Mouse (Mus musculus) bone marrow, adult 2 months (tissue): ENCODE data around the gene Ccdc9b. TPM values are rescaled to one million over a fixed set of nuclear protein-coding genes. Genes with fewer than 3 reads are reported as not detected.

Experiments used
- H3K27ac ChIP-seq: fragments of 200-500 bp; 2 replicates; pipeline ENCODE4 v1.5.1; 2012; ENCODE audit warnings: low read depth, mild to moderate bottlenecking, control low read depth, inconsistent platforms, low read length; ENCODE audit not compliant: control insufficient read depth, poor library complexity, insufficient read depth
- H3K4me1 ChIP-seq: fragments of 200-500 bp; 2 replicates; pipeline ENCODE4 v1.6.1; 2011; ENCODE audit warnings: low read length; ENCODE audit not compliant: control insufficient read depth, insufficient read depth
- H3K4me3 ChIP-seq: fragments of 200-500 bp; replicated peaks from 2 replicates; pipeline ENCODE3; 2011; ENCODE audit warnings: mild to moderate bottlenecking, low read depth, low read length, control low read depth; ENCODE audit not compliant: control insufficient read depth
- CTCF ChIP-seq: fragments of 200-500 bp; IDR thresholded peaks from 2 replicates; pipeline ENCODE4 v1.5.1; 2011; ENCODE audit warnings: low read length, control low read depth; ENCODE audit not compliant: control insufficient read depth, insufficient read depth
- POLR2A ChIP-seq: fragments of 200-500 bp; IDR thresholded peaks from 2 replicates; pipeline ENCODE4 v1.6.1; 2011; ENCODE audit warnings: low read depth, mild to moderate bottlenecking, control low read depth, low read length, borderline replicate concordance; ENCODE audit not compliant: control insufficient read depth
- WGBS: fragments of 180-500 bp; shearing (Covaris S2); methylation state at CpG from one replicate; pipeline ENCODE4 v1.1.7; 2018; 5-methylcytosine and 5-hydroxymethylcytosine counted together
- polyA plus RNA-seq: library from polyadenylated mRNA; stranded (reverse); fragments of >200 nt; gene quantifications from 2 replicates; pipeline ENCODE4 v1.2.4, GENCODE M21; 2011; ENCODE audit warnings: low replicate concordance; ENCODE audit not compliant: missing spikeins, insufficient read depth, insufficient read length

Ccdc9b gene
- polyA plus RNA-seq, 1 experiment: 3.5 TPM

DNA sequence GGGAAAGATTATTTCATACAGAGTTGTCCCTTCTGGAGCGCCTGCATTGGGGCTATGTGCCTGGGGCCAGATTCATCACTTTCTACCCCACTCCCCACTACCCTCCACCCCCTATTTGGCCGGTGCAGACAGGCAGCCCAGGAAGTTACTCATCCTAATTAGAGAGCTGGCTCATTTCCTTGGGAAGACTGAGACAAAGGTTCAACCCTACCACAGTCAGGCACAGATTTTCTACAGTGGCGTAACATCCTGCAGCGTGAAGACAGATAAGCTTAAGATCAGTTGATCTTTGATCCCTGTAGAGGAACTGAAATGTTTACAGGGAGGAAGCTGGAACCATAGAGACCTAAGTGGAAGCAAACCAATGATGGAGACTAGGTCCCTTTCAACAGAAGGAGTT is 19.8 kb upstream of the Ccdc9b start:
- WGBS: 32% methylated on average over 4 of the region's 4 CpGs
- TF ChIP-seq POLR2A (no peak), CTCF (no peak)
- H3K4me3 ChIP-seq: no peak overlapping the region

DNA sequence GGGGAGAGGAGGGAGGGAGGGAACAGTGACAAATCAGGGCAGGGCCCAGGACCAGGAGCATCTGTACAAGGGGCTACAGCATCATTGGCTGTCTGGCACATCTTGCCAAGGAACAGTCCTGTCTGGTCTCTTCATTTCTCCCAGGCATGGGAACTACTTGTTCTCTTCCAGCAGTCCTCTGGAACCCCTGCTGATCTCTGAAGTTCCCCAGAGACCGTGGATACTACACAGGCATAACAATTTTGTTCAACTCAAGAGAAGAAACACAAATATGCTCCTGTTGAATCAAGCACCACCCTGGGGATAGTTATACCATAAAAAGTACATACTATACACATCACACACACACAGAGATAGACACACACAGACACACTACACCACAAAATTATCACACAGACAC is 18.7 kb upstream of the Ccdc9b start:
- no peaks in the 10 kb centered on the region; the same call in 1 of the 2 replicates for H3K4me1 ChIP-seq
- no peak overlapping the region for H3K4me3 ChIP-seq
- no peak overlapping the region for H3K27ac ChIP-seq
- TF ChIP-seq CTCF (no peak), POLR2A (no peak)
- 52% methylated on average over 1 of the region's 1 CpGs for WGBS

More for the DNA sequence above, 19.8 kb upstream of the Ccdc9b start:
- Histone ChIP-seq H3K27ac (no peak overlapping the region), H3K4me1 (no peaks in the 10 kb centered on the region; the same call in 1 of the 2 replicates)

DNA sequence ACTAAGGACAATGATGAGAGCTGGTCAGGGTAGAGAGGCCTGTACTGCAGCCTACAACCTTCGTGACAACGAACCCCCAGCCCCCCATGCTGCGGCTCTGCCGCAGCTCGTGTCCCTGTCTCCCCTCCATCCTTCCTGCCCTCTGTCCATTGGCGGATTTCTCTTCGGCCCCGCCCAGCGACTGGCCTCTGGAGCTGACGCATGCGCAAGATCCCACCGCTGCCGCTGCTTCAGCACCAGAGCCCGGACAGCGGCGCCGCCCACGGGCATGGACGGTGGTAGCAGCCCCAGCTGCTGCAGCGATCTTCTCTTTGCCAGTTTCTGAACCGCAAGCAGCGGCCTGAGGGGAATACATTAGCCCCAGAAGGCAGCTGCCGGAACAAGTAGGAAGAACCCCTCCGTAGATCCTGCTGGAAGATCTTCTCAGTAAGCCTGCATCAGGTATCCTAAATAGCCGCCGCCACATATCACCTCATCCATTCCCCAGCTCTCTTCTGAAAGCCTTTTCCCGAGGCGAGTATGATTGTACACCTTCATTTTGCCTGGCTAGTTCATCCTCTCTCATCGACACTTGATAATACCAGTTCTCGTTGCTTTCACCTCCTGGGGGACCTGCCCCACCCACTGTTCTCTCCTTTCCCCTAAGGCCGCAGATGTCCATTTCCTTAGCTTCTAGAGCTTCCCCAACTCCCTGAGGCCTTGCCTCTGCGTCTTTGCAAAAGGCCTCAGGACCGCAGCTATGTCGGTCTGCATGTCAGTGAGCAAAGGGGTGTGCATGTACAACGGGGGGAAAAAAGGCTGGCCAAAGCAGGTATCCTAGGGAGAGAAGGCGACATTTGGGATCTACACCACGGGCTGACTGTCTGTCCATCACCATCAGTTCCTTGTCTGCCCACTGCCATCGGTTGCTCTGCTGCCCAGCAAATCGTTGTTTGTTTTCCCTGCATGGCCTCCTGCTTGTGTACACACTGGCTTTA is 17.3 kb upstream of the Ccdc9b start, which contains the start of gene Disp2:
Gene Disp2 (plus strand): TSS at position 216 of the 977 bp plus-strand sequence.
- no peak within 1 kb of the TSS; the same call in 1 of the 2 replicates for H3K27ac ChIP-seq
- no peaks in the 10 kb centered on the region; the same call in 1 of the 2 replicates for H3K4me1 ChIP-seq
- no peak; the same call in 1 of the 2 replicates for TF ChIP-seq POLR2A
- TF ChIP-seq CTCF: no peak
- H3K4me3 ChIP-seq: no peak within 1 kb of the TSS
- 15% methylated on average over 39 of the region's 39 CpGs for WGBS

- Histone ChIP-seq H3K4me3 (no peak overlapping the region), H3K4me1 (no peaks in the 10 kb centered on the region; the same call in 1 of the 2 replicates), H3K27ac (no peak overlapping the region)
- no peak for TF ChIP-seq CTCF
- TF ChIP-seq POLR2A: no peak
- 32% methylated on average over 10 of the region's 10 CpGs for WGBS
These were observed 16.6 kb upstream of the Ccdc9b start for GRCm38 (mm10) chr2:118779065-118779464.

GRCm38 (mm10) chr2:118778418-118778817 is 16.0 kb upstream of the Ccdc9b start:
- Histone ChIP-seq H3K27ac (no peak overlapping the region), H3K4me1 (no peaks in the 10 kb centered on the region; the same call in 1 of the 2 replicates), H3K4me3 (no peak overlapping the region)
- TF ChIP-seq POLR2A (no peak), CTCF (no peak)
- WGBS: 73% methylated on average over 4 of the region's 4 CpGs

GRCm38 (mm10) chr2:118776295-118776694 is 13.8 kb upstream of the Ccdc9b start:
- WGBS: 54% methylated on average over 2 of the region's 2 CpGs

DNA sequence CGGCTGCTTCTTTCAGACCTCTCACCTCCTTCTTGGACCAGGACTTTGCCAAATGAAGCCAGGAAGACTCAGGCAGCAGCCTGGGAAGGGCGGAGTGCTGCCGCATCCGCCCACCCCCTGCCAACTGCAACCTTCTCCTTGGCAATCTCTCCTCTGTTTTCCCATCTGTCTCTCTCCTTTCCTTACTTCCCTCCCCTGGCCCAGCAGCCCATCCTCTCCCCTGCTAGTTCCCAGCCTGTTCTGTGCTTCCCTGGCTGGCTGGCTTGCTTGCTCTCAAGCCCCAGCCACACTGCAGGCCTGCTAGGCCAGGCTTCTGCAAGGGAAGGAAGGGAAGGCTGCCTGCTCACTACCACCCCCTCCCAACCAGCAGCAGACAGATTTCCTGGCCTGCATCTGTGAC is 13.4 kb upstream of the Ccdc9b start:
- TF ChIP-seq POLR2A (no peak), CTCF (no peak)
- no peak overlapping the region for H3K4me3 ChIP-seq
- WGBS: 67% methylated on average over 4 of the region's 4 CpGs
- no peaks in the 10 kb centered on the region; the same call in 1 of the 2 replicates for H3K4me1 ChIP-seq
- H3K27ac ChIP-seq: no peak overlapping the region; the same call in 1 of the 2 replicates

More at GRCm38 (mm10) chr2:118776295-118776694, 13.8 kb upstream of the Ccdc9b start:
- Histone ChIP-seq H3K4me3 (no peak overlapping the region), H3K4me1 (no peaks in the 10 kb centered on the region; the same call in 1 of the 2 replicates), H3K27ac (no peak overlapping the region; the same call in 1 of the 2 replicates)
- no peak for TF ChIP-seq POLR2A
- TF ChIP-seq CTCF: no peak

GRCm38 (mm10) chr2:118775396-118775795 is 12.9 kb upstream of the Ccdc9b start:
- WGBS: 4% methylated on average over 1 of the region's 1 CpGs
- no peaks in the 10 kb centered on the region; the same call in 1 of the 2 replicates for H3K4me1 ChIP-seq
- no peak overlapping the region for H3K4me3 ChIP-seq
- H3K27ac ChIP-seq: no peak overlapping the region
- TF ChIP-seq CTCF (no peak), POLR2A (no peak)
